In genomic region chr5:106709388-106710084, GRCm38 (mm10) we compare ENCODE assay signal across 9 mouse cellular contexts. TPM values are rescaled to one million over a fixed set of nuclear protein-coding genes. Genes with fewer than 3 reads are reported as not detected.
DNase-seq lines count a peak whose midpoint lies in the region; ATAC-seq and TF ChIP-seq lines count a peak whose summit lies in the region.
"Had no signal": no experiment of that assay in that cellular context is flagged by ENCODE, and none has a peak within 500 bp of the region (broad histone marks: within the 10 kb centered on the region; RNA-seq: fewer than 3 reads in every experiment).

No protein-coding gene starts in this region.

- no peak for DNase-seq in heart, postnatal 36 days
- peak; percentile 81 to 83 (median 81) for DNase-seq in liver, embryonic 14.5 days (ENCODE audit: low read depth in 3 of 3, low spot score in 3 of 3)
- DNase-seq in spleen, adult 18-20 months: peak; percentile 35 to 41
- no peak for DNase-seq in ovary, adult 18-20 months (ENCODE audit: low spot score)
- DNase-seq in adrenal gland, adult (ENCODE audit: inconsistent age in 2 of 2, low spot score in 1 of 2): no peak
- DNase-seq in frontal cortex, postnatal 14 days (ENCODE audit: low spot score in 2 of 2): no peak
- DNase-seq: cerebellum, postnatal 10 days had no signal

- intact Hi-C loops in heart, postnatal 36 days (cut with DNase I): no loop called here

- peak overlapping the region; percentile 48; the same call in 1 of the 2 replicates for H3K9ac ChIP-seq in heart, embryonic 11.5 days (ENCODE audit: low read depth, low read length)
- H3K9ac ChIP-seq in liver, embryonic 14.5 days (replicated peaks): peak overlapping the region; percentile 69

- H3K4me2 ChIP-seq in heart, embryonic 11.5 days: peak overlapping the region; percentile 49
- peak overlapping the region; percentile 79 for H3K4me2 ChIP-seq in liver, embryonic 14.5 days (ENCODE audit: low read depth)

- peak overlapping the region; percentile 4; the same call in 1 of the 2 replicates for H3K4me3 ChIP-seq in heart, embryonic 11.5 days (ENCODE audit: low read depth, low read length)
- H3K4me3 ChIP-seq in liver, embryonic 14.5 days (ENCODE audit: insufficient read depth in 1 of 2, low read depth in 2 of 2, low read length in 2 of 2): peak overlapping the region; percentile 28 to 45

- ATAC-seq in heart, embryonic 11.5 days (replicated peaks; ENCODE audit: insufficient number of reproducible peaks, low FRiP score, low TSS enrichment): peak; percentile 83
- ATAC-seq in common myeloid progenitor, adult 5-6 weeks (replicated peaks; ENCODE audit: low read depth, poor library complexity, severe bottlenecking): peak; percentile 92
- peak; percentile 87 for ATAC-seq in liver, embryonic 14.5 days (ENCODE audit: insufficient read depth)

- no peaks in the 10 kb centered on the region for H3K9me3 ChIP-seq in heart, embryonic 11.5 days (replicated peaks; ENCODE audit: control insufficient read depth, low read length)
- H3K9me3 ChIP-seq in liver, embryonic 14.5 days (ENCODE audit: control insufficient read depth, low read length): no peaks in the 10 kb centered on the region

- peak; percentile 49 for TF ChIP-seq CTCF in liver, embryonic 14.5 days (IDR thresholded peaks at IDR 0.05; ENCODE audit: low read depth)

- H3K4me1 ChIP-seq in heart, embryonic 11.5 days (ENCODE audit: control insufficient read depth, insufficient read depth, low read length): peaks cover 36% of the 10 kb centered on the region
- H3K4me1 ChIP-seq in liver, embryonic 14.5 days (replicated peaks; ENCODE audit: control insufficient read depth in 2 of 2, insufficient read depth in 2 of 2, low read length in 1 of 2): peaks cover 56 to 70% of the 10 kb centered on the region in 2 experiments

- WGBS in heart, embryonic 11.5 days (ENCODE audit: insufficient replicate concordance): 22% methylated on average over 11 of the region's 11 CpGs
- WGBS in liver, embryonic 14.5 days (ENCODE audit: insufficient replicate concordance): 19% methylated on average over 11 of the region's 11 CpGs

- H3K27ac ChIP-seq in heart, embryonic 11.5 days (ENCODE audit: low read depth, low read length): peak overlapping the region; percentile 52; the same call in 1 of the 2 replicates
- H3K27ac ChIP-seq in liver, embryonic 14.5 days: peak overlapping the region; percentile 90

- no peaks in the 10 kb centered on the region for H3K36me3 ChIP-seq in heart, embryonic 11.5 days (ENCODE audit: control insufficient read depth, insufficient read depth, low read length)
- no peaks in the 10 kb centered on the region for H3K36me3 ChIP-seq in liver, embryonic 14.5 days (replicated peaks; ENCODE audit: control insufficient read depth, insufficient read depth, low read depth)

- H3K27me3 ChIP-seq in heart, embryonic 11.5 days (ENCODE audit: control insufficient read depth, insufficient read depth, low read length): no peaks in the 10 kb centered on the region
- no peaks in the 10 kb centered on the region for H3K27me3 ChIP-seq in liver, embryonic 14.5 days (ENCODE audit: control insufficient read depth, insufficient read depth, low read length)

- TF ChIP-seq EP300 in liver, embryonic 14.5 days (IDR thresholded peaks at IDR 0.05; ENCODE audit: low read depth): no peak

RNA-seq across cellular contexts. Expression of gene Zfp644, which starts 12.4 kb away (rescaled TPM):
- polyA plus RNA-seq in heart, embryonic 11.5 days (2014; fragmentation: Nextera tagmentation; extraction: Ambion mirVana): 57.5 and 82.8 TPM in 2 replicates
- total RNA-seq in heart, postnatal 36 days (2021): 10 to 100 TPM; 53.8 to 59.8 TPM
- total RNA-seq in common myeloid progenitor, adult 5-6 weeks (2017): 98.8 and 105 TPM in 2 replicates
- 6.9 and 11.0 TPM in 2 replicates for polyA plus RNA-seq in liver, embryonic 14.5 days (2012; rRNA removed)
- polyA plus RNA-seq in liver, embryonic 14.5 days (2014; fragmentation: Nextera tagmentation; extraction: Ambion mirVana): 19.4 and 21.8 TPM in 2 replicates

Comparison
In these comparisons a context has a peak if more than half of its experiments do, and no peak if none do; other contexts are left out.
1. DNase-seq: peak in liver, embryonic 14.5 days (3 of 3) and spleen, adult 18-20 months (2 of 2); none in heart, postnatal 36 days (0 of 2), ovary, adult 18-20 months (single experiment), adrenal gland, adult (0 of 2) and frontal cortex, postnatal 14 days (0 of 2).
2. Peak in every context shown above with its lines, with median percentiles within 50 percentile points of each other: ATAC-seq.